ENCODE assay signal across 19 mouse cellular contexts in genomic region chr6:139974668-139975067, GRCm38 (mm10).
"Had no signal": no experiment of that assay in that cellular context is flagged by ENCODE, and none has a peak within 500 bp of the region (broad histone marks: within the 10 kb centered on the region; RNA-seq: fewer than 3 reads in every experiment).

No protein-coding gene starts in this region.

- H3K4me2 ChIP-seq: lung, embryonic 14.5 days; midbrain, embryonic 12.5 days; neural tube, embryonic 13.5 days; neural tube, embryonic 15.5 days had no signal

- H3K27ac ChIP-seq: midbrain, embryonic 10.5 days; midbrain, embryonic 12.5 days; neural tube, embryonic 13.5 days; neural tube, embryonic 15.5 days had no signal

- H3K4me3 ChIP-seq: midbrain, embryonic 10.5 days; midbrain, embryonic 12.5 days; myocyte; neural tube, embryonic 13.5 days; neural tube, embryonic 15.5 days had no signal

- H3K4me1 ChIP-seq: midbrain, embryonic 12.5 days; neural tube, embryonic 13.5 days; neural tube, embryonic 15.5 days had no signal

- DNase-seq: lung, adult 18-20 months; lung, embryonic 14.5 days; lung, postnatal 10 days; lung, postnatal 4 days; midbrain, embryonic 14.5 days; retina, postnatal 1 day; right cerebral cortex, adult 18-20 months; right cerebral cortex, postnatal 25 days; right cerebral cortex, postnatal 4 days; spleen, adult 18-20 months; thymus, adult 18-20 months; thymus, postnatal 14 days; thymus, postnatal 36 days had no signal

- H3K9me3 ChIP-seq: midbrain, embryonic 10.5 days; midbrain, embryonic 12.5 days; neural tube, embryonic 13.5 days; neural tube, embryonic 15.5 days had no signal

- H3K27me3 ChIP-seq: midbrain, embryonic 12.5 days; neural tube, embryonic 13.5 days; neural tube, embryonic 15.5 days had no signal

- H3K36me3 ChIP-seq: midbrain, embryonic 10.5 days; midbrain, embryonic 12.5 days; neural tube, embryonic 13.5 days; neural tube, embryonic 15.5 days had no signal

- H3K9ac ChIP-seq: lung, embryonic 14.5 days; midbrain, embryonic 12.5 days; neural tube, embryonic 13.5 days; neural tube, embryonic 15.5 days had no signal

- ATAC-seq: midbrain, embryonic 16.5 days had no signal
